Mouse (Mus musculus) midbrain, embryonic 13.5 days (tissue): ENCODE results near the gene Map4. TPM values are rescaled to one million over a fixed set of nuclear protein-coding genes. Genes with fewer than 3 reads are reported as not detected.
"Not testable (repeated sequence)": the region's sequence is repeated elsewhere in the genome, so short reads cannot be mapped to it uniquely, and the experiment has no call there.

Experiments
- ATAC-seq: fragments of 200-750 bp; cut with Nextera tagmentation; 2 replicates; pipeline ENCODE4 v1.8.0; 2017; ENCODE audit warnings: mild to moderate bottlenecking, moderate TSS enrichment, moderate library complexity
- H3K27ac ChIP-seq: fragments of 300-500 bp; sonication (generic); 2 replicates; pipeline ENCODE4 v1.5.1; 2015; ENCODE audit warnings: inconsistent platforms, mild to moderate bottlenecking, moderate library complexity
- H3K27me3 ChIP-seq: fragments of 300-500 bp; sonication (generic); 2 replicates; pipeline ENCODE4 v1.6.1; 2015; ENCODE audit warnings: mild to moderate bottlenecking, inconsistent platforms
- H3K36me3 ChIP-seq: fragments of 300-500 bp; sonication (generic); 2 replicates; pipeline ENCODE4 v1.6.1; 2015; ENCODE audit warnings: mild to moderate bottlenecking, inconsistent platforms
- H3K4me1 ChIP-seq: fragments of 300-500 bp; sonication (generic); replicated peaks from 2 replicates; pipeline ENCODE4 v1.6.1; 2015; ENCODE audit warnings: inconsistent platforms
- H3K4me2 ChIP-seq: fragments of 300-500 bp; sonication (generic); replicated peaks from 2 replicates; pipeline ENCODE4 v1.6.1; 2015; ENCODE audit warnings: moderate library complexity, mild to moderate bottlenecking, inconsistent platforms
- H3K4me3 ChIP-seq: fragments of 300-500 bp; sonication (generic); replicated peaks from 2 replicates; pipeline ENCODE4 v1.5.1; 2015; ENCODE audit warnings: mild to moderate bottlenecking, inconsistent platforms
- H3K9ac ChIP-seq: fragments of 300-500 bp; sonication (generic); replicated peaks from 2 replicates; pipeline ENCODE4 v1.6.1; 2015; ENCODE audit warnings: mild to moderate bottlenecking, inconsistent platforms
- H3K9me3 ChIP-seq: fragments of 300-500 bp; sonication (generic); 2 replicates; pipeline ENCODE4 v1.6.1; 2016; ENCODE audit warnings: mild to moderate bottlenecking, inconsistent platforms
- WGBS: fragments of 180-500 bp; shearing (Covaris S2); methylation state at CpG from one replicate; pipeline ENCODE4 v1.1.7; 2015; 5-methylcytosine and 5-hydroxymethylcytosine counted together
- polyA plus RNA-seq: library from polyadenylated mRNA; unstranded; fragments of >200 nt; fragmentation: Nextera tagmentation; extraction: Ambion mirVana; gene quantifications from 2 replicates; pipeline ENCODE4 v1.2.1, GENCODE M21; 2015

Map4 gene
- polyA plus RNA-seq, 1 experiment from 2014 or later: 127 TPM

GRCm38 (mm10) chr9:110053305-110054079 is 122.2 kb downstream of the Map4 start:
- H3K4me1 ChIP-seq: peaks cover 71% of the 10 kb centered on the region
- H3K9ac ChIP-seq: peak overlapping the region; percentile 73
- no peaks in the 10 kb centered on the region for H3K36me3 ChIP-seq
- WGBS: 17% methylated on average over 8 of the region's 8 CpGs
- no peaks in the 10 kb centered on the region for H3K9me3 ChIP-seq
- H3K4me3 ChIP-seq: peak overlapping the region; percentile 44
- H3K4me2 ChIP-seq: peak overlapping the region; percentile 68
- peak; percentile 89 for ATAC-seq
- no peaks in the 10 kb centered on the region for H3K27me3 ChIP-seq
- H3K27ac ChIP-seq: peak overlapping the region; percentile 92

GRCm38 (mm10) chr9:110054080-110054421 is 122.8 kb downstream of the Map4 start:
- Histone ChIP-seq H3K4me3 (peak overlapping the region; percentile 44), H3K4me1 (peaks cover 74% of the 10 kb centered on the region), H3K36me3 (no peaks in the 10 kb centered on the region), H3K27ac (peak overlapping the region; percentile 92), H3K27me3 (no peaks in the 10 kb centered on the region), H3K9ac (peak overlapping the region; percentile 73), H3K4me2 (peak overlapping the region; percentile 68), H3K9me3 (no peaks in the 10 kb centered on the region)
- WGBS: 8% methylated on average over 2 of the region's 2 CpGs
- ATAC-seq: peak; percentile 77

DNA sequence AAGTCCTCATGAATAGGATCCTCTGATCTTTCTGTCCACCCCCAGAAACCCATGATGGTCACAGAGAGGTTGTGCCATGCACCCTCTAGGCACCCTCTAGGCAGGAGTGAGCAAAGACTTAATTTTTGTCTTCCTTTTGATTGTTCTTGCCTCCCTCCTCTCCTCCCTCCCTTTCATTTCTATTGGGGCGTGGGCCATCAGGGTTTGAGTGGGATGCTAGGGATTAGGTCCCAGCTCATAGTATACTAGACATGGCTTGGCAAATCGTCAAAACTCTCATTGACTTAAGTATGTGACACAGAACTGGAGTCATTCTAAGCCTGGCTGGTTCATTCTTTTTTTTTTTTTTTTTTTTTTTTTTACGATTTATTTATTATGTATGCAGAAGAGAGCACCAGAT is 123.5 kb downstream of the Map4 start:
- H3K4me2 ChIP-seq: peak overlapping the region; percentile 68
- no peaks in the 10 kb centered on the region for H3K36me3 ChIP-seq
- H3K9ac ChIP-seq: peak overlapping the region; percentile 73
- H3K4me3 ChIP-seq: peak overlapping the region; percentile 44
- H3K27me3 ChIP-seq: no peaks in the 10 kb centered on the region
- ATAC-seq: peak; percentile 18; the same call in 1 of the 2 replicates
- peaks cover 74% of the 10 kb centered on the region for H3K4me1 ChIP-seq
- WGBS: 40% methylated on average over 3 of the region's 3 CpGs
- H3K27ac ChIP-seq: peak overlapping the region; percentile 92
- no peaks in the 10 kb centered on the region for H3K9me3 ChIP-seq

GRCm38 (mm10) chr9:110057200-110057599 is 125.9 kb downstream of the Map4 start:
- Histone ChIP-seq H3K27ac (no peak overlapping the region), H3K4me3 (no peak overlapping the region), H3K4me1 (peaks cover 63% of the 10 kb centered on the region), H3K9me3 (no peaks in the 10 kb centered on the region), H3K9ac (no peak overlapping the region), H3K36me3 (no peaks in the 10 kb centered on the region), H3K4me2 (no peak overlapping the region), H3K27me3 (no peaks in the 10 kb centered on the region)
- WGBS: 96% methylated on average over 1 of the region's 1 CpGs
- ATAC-seq: no peak

GRCm38 (mm10) chr9:110060761-110061160 is 129.5 kb downstream of the Map4 start:
- H3K4me3 ChIP-seq: no peak overlapping the region
- no peaks in the 10 kb centered on the region for H3K27me3 ChIP-seq
- no peaks in the 10 kb centered on the region for H3K9me3 ChIP-seq
- ATAC-seq: no peak
- peaks cover 17% of the 10 kb centered on the region for H3K36me3 ChIP-seq
- no peak overlapping the region for H3K4me2 ChIP-seq
- H3K27ac ChIP-seq: no peak overlapping the region
- 34% methylated on average over 2 of the region's 2 CpGs for WGBS
- peaks cover 28% of the 10 kb centered on the region for H3K4me1 ChIP-seq
- H3K9ac ChIP-seq: no peak overlapping the region

DNA sequence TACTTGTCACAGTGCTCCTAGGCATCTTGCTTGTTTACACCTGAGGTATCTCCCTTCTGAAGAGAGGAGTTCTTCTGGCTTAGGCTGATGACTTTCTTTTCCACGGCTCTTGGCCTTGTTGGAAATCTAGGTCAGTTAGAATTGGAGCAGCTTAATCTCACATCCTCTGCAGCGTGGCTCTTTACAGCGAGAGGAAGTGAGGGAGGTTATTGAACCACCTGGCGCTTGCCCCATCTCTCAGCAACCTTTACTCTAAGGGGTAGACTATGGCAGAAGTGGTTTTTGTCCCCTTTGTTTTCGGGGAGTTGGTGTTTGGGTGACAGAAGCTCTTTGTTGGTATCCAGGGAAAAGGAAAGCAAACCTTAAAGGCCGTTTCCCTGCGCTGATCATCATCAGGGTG is 131.1 kb downstream of the Map4 start:
- H3K4me2 ChIP-seq: no peak overlapping the region
- WGBS: 85% methylated on average over 7 of the region's 7 CpGs
- no peaks in the 10 kb centered on the region for H3K9me3 ChIP-seq
- H3K4me1 ChIP-seq: peaks cover 14% of the 10 kb centered on the region; the same call in 1 of the 2 replicates
- ATAC-seq: no peak
- no peaks in the 10 kb centered on the region for H3K27me3 ChIP-seq
- no peak overlapping the region for H3K9ac ChIP-seq
- no peak overlapping the region for H3K27ac ChIP-seq
- no peak overlapping the region for H3K4me3 ChIP-seq
- peaks cover 33% of the 10 kb centered on the region for H3K36me3 ChIP-seq

DNA sequence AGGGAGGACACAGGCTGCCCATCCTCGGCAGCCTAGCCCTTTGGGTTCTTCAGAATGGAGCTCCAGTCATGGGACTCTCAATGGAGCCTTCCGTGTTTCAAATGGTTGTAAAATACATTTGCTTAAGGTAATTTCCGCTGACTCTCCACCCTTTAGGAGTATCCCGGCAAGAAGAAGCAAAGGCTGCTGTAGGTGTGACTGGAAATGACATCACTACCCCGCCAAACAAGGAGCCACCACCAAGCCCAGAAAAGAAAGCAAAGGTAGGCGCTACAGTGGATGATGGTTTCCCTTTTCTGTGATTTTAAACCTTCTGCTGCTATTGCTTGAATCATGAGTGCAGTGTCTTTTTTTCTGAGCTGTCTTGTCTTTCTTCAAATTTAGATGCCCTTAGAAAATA is 131.6 kb downstream of the Map4 start:
- H3K9me3 ChIP-seq: no peaks in the 10 kb centered on the region
- peaks cover 11% of the 10 kb centered on the region; the same call in 1 of the 2 replicates for H3K4me1 ChIP-seq
- no peak overlapping the region for H3K4me3 ChIP-seq
- WGBS: 95% methylated on average over 6 of the region's 6 CpGs
- H3K9ac ChIP-seq: no peak overlapping the region
- no peak for ATAC-seq
- H3K36me3 ChIP-seq: peaks cover 37% of the 10 kb centered on the region
- H3K27ac ChIP-seq: no peak overlapping the region
- no peak overlapping the region for H3K4me2 ChIP-seq
- H3K27me3 ChIP-seq: no peaks in the 10 kb centered on the region

GRCm38 (mm10) chr9:110064641-110065040 is 133.4 kb downstream of the Map4 start:
- no peak overlapping the region for H3K9ac ChIP-seq
- ATAC-seq: no peak

DNA sequence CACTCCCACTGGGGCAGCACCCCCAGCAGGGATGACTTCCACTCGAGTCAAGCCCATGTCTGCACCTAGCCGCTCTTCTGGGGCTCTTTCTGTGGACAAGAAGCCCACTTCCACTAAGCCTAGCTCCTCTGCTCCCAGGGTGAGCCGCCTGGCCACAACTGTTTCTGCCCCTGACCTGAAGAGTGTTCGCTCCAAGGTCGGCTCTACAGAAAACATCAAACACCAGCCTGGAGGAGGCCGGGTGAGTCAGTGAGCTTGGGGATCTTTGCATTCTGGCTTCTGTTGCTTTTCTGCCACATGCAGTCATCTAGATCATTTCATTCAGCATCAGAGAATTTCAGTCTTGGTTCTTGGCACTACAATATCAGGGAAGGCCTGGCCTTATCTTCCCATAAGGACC is 137.5 kb downstream of the Map4 start:
- 93% methylated on average over 6 of the region's 6 CpGs for WGBS
- no peak overlapping the region for H3K4me3 ChIP-seq
- peaks cover 81% of the 10 kb centered on the region for H3K36me3 ChIP-seq
- no peaks in the 10 kb centered on the region for H3K4me1 ChIP-seq
- H3K27ac ChIP-seq: no peak overlapping the region
- no peak overlapping the region for H3K4me2 ChIP-seq
- no peak for ATAC-seq
- no peak overlapping the region for H3K9ac ChIP-seq
- H3K9me3 ChIP-seq: no peaks in the 10 kb centered on the region
- H3K27me3 ChIP-seq: no peaks in the 10 kb centered on the region

More at GRCm38 (mm10) chr9:110064641-110065040, 133.4 kb downstream of the Map4 start:
- Histone ChIP-seq H3K9me3 (no peaks in the 10 kb centered on the region), H3K4me3 (no peak overlapping the region), H3K36me3 (peaks cover 55% of the 10 kb centered on the region), H3K27me3 (no peaks in the 10 kb centered on the region), H3K4me2 (no peak overlapping the region), H3K4me1 (peaks cover 8% of the 10 kb centered on the region; the same call in 1 of the 2 replicates), H3K27ac (no peak overlapping the region)

GRCm38 (mm10) chr9:110070358-110070757 is 139.1 kb downstream of the Map4 start:
- no peak overlapping the region for H3K4me2 ChIP-seq
- H3K4me3 ChIP-seq: no peak overlapping the region
- no peak overlapping the region for H3K27ac ChIP-seq
- WGBS: 83% methylated on average over 9 of the region's 9 CpGs
- peak; percentile 62; the same call in 1 of the 2 replicates for ATAC-seq
- no peaks in the 10 kb centered on the region for H3K4me1 ChIP-seq
- no peaks in the 10 kb centered on the region for H3K27me3 ChIP-seq
- H3K9me3 ChIP-seq: no peaks in the 10 kb centered on the region
- H3K36me3 ChIP-seq: peaks cover 86% of the 10 kb centered on the region
- H3K9ac ChIP-seq: no peak overlapping the region

- no peak overlapping the region for H3K4me3 ChIP-seq
- no peaks in the 10 kb centered on the region for H3K27me3 ChIP-seq
- peaks cover 87% of the 10 kb centered on the region for H3K36me3 ChIP-seq
- no peak overlapping the region for H3K4me2 ChIP-seq
- H3K9me3 ChIP-seq: no peaks in the 10 kb centered on the region
- H3K27ac ChIP-seq: no peak overlapping the region
- H3K4me1 ChIP-seq: no peaks in the 10 kb centered on the region
- WGBS: 86% methylated on average over 4 of the region's 4 CpGs
- H3K9ac ChIP-seq: no peak overlapping the region
- ATAC-seq: no peak
These were observed 139.8 kb downstream of the Map4 start for GRCm38 (mm10) chr9:110071011-110071410.

- H3K36me3 ChIP-seq: peaks cover 83% of the 10 kb centered on the region
- no peaks in the 10 kb centered on the region for H3K9me3 ChIP-seq
- ATAC-seq: peak; percentile 66
- H3K9ac ChIP-seq: no peak overlapping the region
- H3K4me3 ChIP-seq: no peak overlapping the region
- no peak overlapping the region for H3K27ac ChIP-seq
- no peak overlapping the region for H3K4me2 ChIP-seq
- no peaks in the 10 kb centered on the region for H3K27me3 ChIP-seq
- WGBS: 0% methylated on average over 1 of the region's 1 CpGs
- no peaks in the 10 kb centered on the region for H3K4me1 ChIP-seq
These were observed 140.6 kb downstream of the Map4 start for GRCm38 (mm10) chr9:110071843-110072242.

DNA sequence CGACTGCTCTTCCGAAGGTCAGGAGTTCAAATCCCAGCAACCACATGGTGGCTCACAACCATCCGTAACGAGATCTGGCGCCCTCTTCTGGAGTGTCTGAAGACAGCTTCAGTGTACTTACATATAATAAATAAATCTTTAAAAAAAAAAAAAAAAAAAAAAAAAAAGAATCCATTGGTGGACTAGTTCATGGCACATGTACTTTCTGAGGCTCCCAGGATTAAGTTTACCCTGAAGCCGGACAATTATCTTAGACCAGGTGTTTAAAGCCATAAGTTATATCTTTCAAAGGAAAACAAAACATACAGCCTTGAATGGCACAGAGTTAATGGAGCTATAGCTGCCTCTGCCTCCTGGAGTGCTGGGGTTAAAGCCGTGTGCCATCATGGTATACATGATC is 145.2 kb downstream of the Map4 start:
- not testable (repeated sequence) for H3K9ac ChIP-seq, H3K9me3 ChIP-seq, ATAC-seq, H3K27ac ChIP-seq, H3K4me2 ChIP-seq, H3K27me3 ChIP-seq, H3K4me3 ChIP-seq, H3K4me1 ChIP-seq
- H3K36me3 ChIP-seq: peaks cover 80% of the 10 kb centered on the region
- WGBS: 80% methylated on average over 4 of the region's 7 CpGs
